Mouse (Mus musculus) thymus, adult 2 months (tissue): ENCODE data around the gene D16Ertd472e. TPM values are rescaled to one million over a fixed set of nuclear protein-coding genes. Genes with fewer than 3 reads are reported as not detected.
A peak's percentile ranks its signal among the peaks of the same experiment; 100 is the strongest.

Source experiments
- DNase-seq: peaks from one replicate; pipeline ENCODE4 v3.0.0; 2021
- H3K27ac ChIP-seq: fragments of 200-500 bp; 2 replicates; pipeline ENCODE4 v1.5.1; 2012; ENCODE audit warnings: low read length, control low read depth; ENCODE audit not compliant: control insufficient read depth, insufficient read depth
- H3K27me3 ChIP-seq: fragments of 200-500 bp; 2 replicates; pipeline ENCODE4 v1.6.1; 2012; ENCODE audit warnings: mild to moderate bottlenecking, low read length, moderate library complexity, mixed read lengths; ENCODE audit not compliant: control insufficient read depth, insufficient read depth
- H3K36me3 ChIP-seq: fragments of 200-500 bp; 2 replicates; pipeline ENCODE4 v1.6.1; 2012; ENCODE audit warnings: mild to moderate bottlenecking, low read length, moderate library complexity; ENCODE audit not compliant: control insufficient read depth, insufficient read depth
- H3K4me1 ChIP-seq: fragments of 200-500 bp; replicated peaks from 2 replicates; pipeline ENCODE4 v1.6.1; 2012; ENCODE audit warnings: low read length; ENCODE audit not compliant: control insufficient read depth, insufficient read depth
- H3K4me3 ChIP-seq: fragments of 200-500 bp; 2 replicates; pipeline ENCODE4 v1.5.1; 2012; ENCODE audit warnings: mild to moderate bottlenecking, low read length, control low read depth, moderate library complexity; ENCODE audit not compliant: control insufficient read depth, insufficient read depth
- CTCF ChIP-seq: fragments of 200-500 bp; IDR thresholded peaks from 2 replicates; pipeline ENCODE4 v1.5.1; 2012; ENCODE audit warnings: mild to moderate bottlenecking, control low read depth, low read length, moderate library complexity, borderline replicate concordance; ENCODE audit not compliant: control insufficient read depth, poor library complexity, insufficient read depth; ENCODE audit errors: extremely low read depth
- POLR2A ChIP-seq: fragments of 200-500 bp; IDR thresholded peaks from 2 replicates; pipeline ENCODE4 v1.6.1; 2012; ENCODE audit warnings: mild to moderate bottlenecking, low read length, control low read depth, moderate library complexity; ENCODE audit not compliant: control insufficient read depth, poor library complexity, insufficient read depth; ENCODE audit errors: extremely low read depth
- WGBS: fragments of 180-500 bp; shearing (Covaris S2); methylation state at CpG from one replicate; pipeline ENCODE4 v1.1.7; 2018; 5-methylcytosine and 5-hydroxymethylcytosine counted together
- polyA plus RNA-seq: library from polyadenylated mRNA; depleted of rRNA; stranded (reverse); fragments of >200 nt; gene quantifications from 2 replicates; pipeline ENCODE4 v1.2.3, GENCODE M21; 2012

The D16Ertd472e gene
- polyA plus RNA-seq, 1 experiment: 39.2 TPM

DNA sequence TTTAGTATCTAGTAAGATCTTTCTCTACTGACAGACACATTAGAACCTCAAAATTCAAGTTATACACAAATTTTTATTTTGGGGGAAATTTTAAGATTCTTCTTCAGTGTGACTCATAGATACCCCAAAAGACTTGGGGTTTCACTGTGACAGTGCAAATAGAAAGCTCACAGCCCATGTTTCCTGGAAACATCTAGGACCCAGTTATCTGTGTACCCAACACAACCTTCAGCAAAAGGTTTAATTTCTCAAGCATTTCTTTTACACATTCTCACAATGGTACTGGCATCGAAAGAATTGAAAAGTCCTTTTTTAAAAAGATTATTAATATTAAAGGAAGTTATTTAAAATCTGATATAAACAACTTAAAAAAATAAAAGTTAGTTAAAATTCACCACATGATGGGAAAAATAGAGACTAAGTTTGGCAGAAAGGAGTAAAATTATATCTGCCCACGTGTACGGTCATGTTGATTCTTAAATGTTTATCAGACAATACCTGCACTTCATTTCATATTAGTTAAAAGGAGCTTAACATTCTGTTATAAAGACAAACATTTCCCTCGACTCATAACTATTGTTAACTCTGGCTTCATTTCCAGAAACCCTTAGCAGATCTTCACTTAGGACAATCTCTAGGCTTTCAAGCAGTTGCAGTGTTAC lies 1.2 kb downstream of the D16Ertd472e start:
- WGBS: 18% methylated on average over 4 of the region's 4 CpGs
- DNase-seq: no peak
- peaks cover 14% of the 10 kb centered on the region for H3K4me1 ChIP-seq
- no peaks in the 10 kb centered on the region for H3K36me3 ChIP-seq
- TF ChIP-seq CTCF (no peak), POLR2A (no peak)
- H3K27me3 ChIP-seq: no peaks in the 10 kb centered on the region
- H3K27ac ChIP-seq: peak overlapping the region; percentile 86; the same call in 1 of the 2 replicates
- peak overlapping the region; percentile 51 for H3K4me3 ChIP-seq

DNA sequence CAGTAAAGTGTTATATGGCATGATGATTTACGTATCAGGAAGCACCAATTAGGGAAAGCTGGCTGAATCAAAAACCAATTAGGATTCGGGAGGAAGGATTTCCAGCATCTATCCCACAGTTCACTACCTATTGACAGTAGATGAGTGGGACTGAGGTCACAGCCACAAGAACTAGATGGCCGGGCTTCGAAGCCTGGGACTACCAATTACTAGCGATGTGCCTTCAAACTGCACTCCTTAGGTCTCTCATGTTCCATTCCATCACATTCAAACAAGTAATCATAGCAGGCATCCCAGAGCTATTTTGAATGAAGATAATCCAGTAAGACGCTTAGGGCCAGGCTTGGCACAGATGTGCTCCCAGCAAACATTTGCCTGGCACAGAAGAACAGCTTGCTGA lies 2.3 kb downstream of the D16Ertd472e start:
- Histone ChIP-seq H3K4me3 (peak overlapping the region; percentile 10; the same call in 1 of the 2 replicates), H3K27me3 (no peaks in the 10 kb centered on the region), H3K27ac (no peak overlapping the region), H3K36me3 (no peaks in the 10 kb centered on the region), H3K4me1 (peaks cover 14% of the 10 kb centered on the region)
- WGBS: 80% methylated on average over 6 of the region's 6 CpGs
- DNase-seq: no peak
- no peak for TF ChIP-seq CTCF
- no peak for TF ChIP-seq POLR2A

DNA sequence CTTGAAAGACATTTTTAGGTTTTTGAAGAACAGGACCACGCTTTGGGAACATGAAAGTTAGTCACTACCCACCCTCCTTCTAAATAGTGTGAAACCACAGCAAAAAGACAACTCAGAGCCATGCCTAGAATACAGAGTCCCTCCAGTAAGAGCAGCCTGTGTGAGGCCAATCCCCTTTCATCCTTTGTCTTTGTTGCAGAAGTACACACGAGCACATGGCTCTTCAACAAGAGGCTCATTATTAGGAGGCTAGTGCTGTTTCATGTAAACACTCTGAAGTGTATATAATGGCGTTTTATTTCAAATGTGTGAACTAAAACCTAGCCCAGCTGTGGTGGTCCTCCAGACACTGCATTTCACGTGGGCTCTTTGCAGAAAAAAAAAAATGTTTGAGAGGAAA lies 3.5 kb downstream of the D16Ertd472e start:
- no peak overlapping the region for H3K27ac ChIP-seq
- peaks cover 14% of the 10 kb centered on the region for H3K4me1 ChIP-seq
- WGBS: 34% methylated on average over 4 of the region's 4 CpGs
- TF ChIP-seq CTCF (no peak), POLR2A (no peak)
- no peak for DNase-seq
- no peak overlapping the region for H3K4me3 ChIP-seq
- H3K27me3 ChIP-seq: no peaks in the 10 kb centered on the region
- no peaks in the 10 kb centered on the region for H3K36me3 ChIP-seq

DNA sequence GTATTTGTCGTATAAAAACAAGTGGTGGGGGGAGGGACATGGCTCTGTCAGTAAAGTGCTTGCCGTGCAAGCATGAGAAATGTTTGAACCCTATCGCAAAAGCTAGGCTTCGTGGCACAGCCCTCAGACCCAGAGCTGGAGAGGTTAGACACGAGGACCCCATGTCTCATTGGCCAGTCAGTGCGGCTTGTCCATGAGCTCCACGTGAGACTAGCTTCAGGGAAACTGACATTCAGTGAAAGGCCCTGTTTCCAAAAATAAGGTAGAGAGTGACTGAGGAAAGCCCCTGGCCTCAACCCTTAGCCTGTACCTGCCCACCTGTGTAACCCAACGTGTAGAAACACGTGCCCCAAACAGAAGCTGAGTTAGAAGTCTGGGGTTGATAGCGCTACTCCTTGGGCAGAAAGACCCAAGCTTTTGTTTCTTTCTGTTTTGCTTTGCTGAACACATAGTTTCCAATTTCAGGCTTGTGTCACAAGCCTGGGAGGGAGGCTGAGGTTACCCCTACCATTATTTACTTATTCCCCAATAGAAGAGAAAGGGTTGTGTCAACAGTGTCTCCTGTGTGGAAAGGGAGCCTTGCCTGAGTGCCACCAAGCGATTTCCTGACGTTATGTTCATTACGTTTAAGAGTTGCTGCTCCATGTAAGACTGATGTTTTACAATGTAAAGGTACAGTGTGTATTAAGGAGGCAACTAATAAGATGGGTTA lies 12.2 kb downstream of the D16Ertd472e start:
- Histone ChIP-seq H3K27me3 (no peaks in the 10 kb centered on the region), H3K4me3 (peak overlapping the region; percentile 4; the same call in 1 of the 2 replicates), H3K27ac (peak overlapping the region; percentile 98), H3K4me1 (peaks cover 28% of the 10 kb centered on the region), H3K36me3 (no peaks in the 10 kb centered on the region)
- TF ChIP-seq POLR2A (no peak), CTCF (no peak)
- DNase-seq: peak; percentile 41
- 30% methylated on average over 13 of the region's 13 CpGs for WGBS

DNA sequence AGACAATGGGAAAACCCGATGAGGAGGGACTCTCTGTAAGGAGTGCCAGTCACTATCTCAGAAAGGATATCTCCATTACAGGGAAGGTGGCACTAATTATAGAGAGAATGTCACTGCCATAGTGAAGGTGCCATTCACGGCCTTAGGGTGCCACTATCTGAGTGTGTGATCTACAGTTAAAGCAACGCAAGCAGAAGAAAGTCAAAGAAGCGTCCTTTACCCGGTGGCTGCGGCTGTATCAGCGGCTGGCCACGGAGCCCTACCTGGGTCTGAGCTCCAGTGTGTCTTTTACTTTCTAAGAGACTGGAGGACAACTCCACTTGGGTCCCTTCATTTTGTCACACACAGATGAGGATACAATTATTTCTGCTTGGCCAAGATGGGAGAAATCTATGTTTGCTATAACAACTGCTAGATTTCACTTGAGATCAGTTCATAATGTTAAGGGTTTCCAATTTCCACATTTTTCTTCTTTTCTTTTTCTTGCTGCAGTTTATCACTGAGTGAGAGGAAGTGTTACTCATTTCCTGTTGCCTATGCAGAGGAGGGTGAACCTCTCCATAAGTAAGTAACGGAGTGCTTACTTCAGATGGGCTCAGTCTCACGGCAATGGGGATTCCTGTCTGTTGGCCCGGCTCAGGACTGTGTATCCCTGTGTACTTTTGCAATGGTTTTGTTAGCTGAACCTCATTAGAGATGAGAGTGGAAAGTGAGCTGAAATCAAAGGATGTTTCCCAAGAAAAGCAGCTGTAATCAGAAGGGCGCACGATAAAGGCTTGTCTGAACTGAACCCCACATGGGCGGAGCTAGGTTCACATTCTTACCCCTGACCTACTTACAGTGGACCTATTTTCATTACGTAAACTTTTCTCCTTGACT lies 13.2 kb downstream of the D16Ertd472e start:
- Histone ChIP-seq H3K4me3 (peak overlapping the region; percentile 16; the same call in 1 of the 2 replicates), H3K27me3 (no peaks in the 10 kb centered on the region), H3K4me1 (peaks cover 34% of the 10 kb centered on the region), H3K36me3 (no peaks in the 10 kb centered on the region), H3K27ac (peak overlapping the region; percentile 98)
- peak; percentile 61 for DNase-seq
- TF ChIP-seq POLR2A (no peak), CTCF (no peak)
- WGBS: 13% methylated on average over 15 of the region's 15 CpGs

DNA sequence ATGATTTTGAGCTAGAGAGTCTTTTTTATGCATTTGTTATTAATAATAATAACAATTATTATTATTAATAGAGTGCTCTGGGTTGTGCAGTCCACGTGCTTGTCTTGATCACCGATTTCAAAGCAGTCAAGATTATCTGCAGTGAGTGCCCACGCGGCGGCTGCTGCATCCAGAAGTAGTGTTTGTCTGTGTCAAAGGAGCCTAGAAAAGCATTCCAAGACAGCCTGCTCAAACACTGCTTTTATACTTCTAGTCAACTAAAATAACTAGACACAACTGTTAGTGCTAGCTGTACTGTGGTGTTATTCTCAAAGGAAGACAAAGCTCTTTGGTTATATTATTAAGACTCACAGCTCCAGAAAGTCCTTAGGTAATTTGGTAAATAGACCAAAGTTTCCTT lies 15.9 kb downstream of the D16Ertd472e start:
- H3K4me1 ChIP-seq: peaks cover 39% of the 10 kb centered on the region
- H3K36me3 ChIP-seq: no peaks in the 10 kb centered on the region
- no peak overlapping the region for H3K4me3 ChIP-seq
- no peak for TF ChIP-seq POLR2A
- TF ChIP-seq CTCF: no peak
- peak overlapping the region; percentile 95 for H3K27ac ChIP-seq
- 93% methylated on average over 5 of the region's 5 CpGs for WGBS
- no peaks in the 10 kb centered on the region for H3K27me3 ChIP-seq
- DNase-seq: no peak
